Mouse (Mus musculus) macrophage (primary cell): Measurements from ENCODE around the gene Upf2. TPM values are rescaled to one million over a fixed set of nuclear protein-coding genes. Genes with fewer than 3 reads are reported as not detected.

Experiments used
- H3K27ac ChIP-seq: fragments of 350-480 bp; formaldehyde crosslinking; 2 replicates; pipeline ENCODE4 v1.9.0; 2021
- H3K36me3 ChIP-seq: fragments of 350-480 bp; formaldehyde crosslinking; 2 replicates; pipeline ENCODE4 v1.9.0; 2021; ENCODE audit errors: inconsistent target
- H3K4me3 ChIP-seq: fragments of 350-480 bp; formaldehyde crosslinking; 2 replicates; pipeline ENCODE4 v1.9.0; 2021; ENCODE audit errors: inconsistent target
- H3K79me2 ChIP-seq: fragments of 350-480 bp; formaldehyde crosslinking; 2 replicates; pipeline ENCODE4 v1.9.0; 2021; ENCODE audit errors: inconsistent target
- WGBS: methylation state at CpG from one replicate; pipeline ENCODE4 v1.1.7; 2026; ENCODE audit warnings: inconsistent platforms; ENCODE audit not compliant: missing documents; 5-methylcytosine and 5-hydroxymethylcytosine counted together
- polyA plus RNA-seq: library from polyadenylated mRNA; stranded (reverse); fragments of 250-400 nt; gene quantifications from 3 replicates; pipeline ENCODE4 v1.2.4, GENCODE M21; 2018; ENCODE audit warnings: inconsistent platforms

Gene Upf2
- polyA plus RNA-seq, 1 experiment from 2014 or later = 30.9 TPM

GRCm38 (mm10) chr2:6099443-6099842 is 148.2 kb downstream of the Upf2 start:
- no peak overlapping the region for H3K4me3 ChIP-seq
- no peak overlapping the region for H3K27ac ChIP-seq
- no peaks in the 10 kb centered on the region for H3K36me3 ChIP-seq
- no peaks in the 10 kb centered on the region for H3K79me2 ChIP-seq
- 74% methylated on average over 9 of the region's 9 CpGs for WGBS

GRCm38 (mm10) chr2:6100027-6100749 is 148.9 kb downstream of the Upf2 start:
- WGBS = 2% methylated on average over 46 of the region's 51 CpGs
- no peak overlapping the region for H3K4me3 ChIP-seq

GRCm38 (mm10) chr2:6100755-6101154 is 149.5 kb downstream of the Upf2 start:
- Histone ChIP-seq H3K4me3 (no peak overlapping the region), H3K27ac (no peak overlapping the region), H3K36me3 (no peaks in the 10 kb centered on the region), H3K79me2 (no peaks in the 10 kb centered on the region)
- WGBS = 35% methylated on average over 20 of the region's 20 CpGs

More at GRCm38 (mm10) chr2:6100027-6100749, 148.9 kb downstream of the Upf2 start:
- Histone ChIP-seq H3K79me2 (no peaks in the 10 kb centered on the region), H3K27ac (no peak overlapping the region), H3K36me3 (no peaks in the 10 kb centered on the region)

GRCm38 (mm10) chr2:6105437-6105836 is 154.2 kb downstream of the Upf2 start:
- no peaks in the 10 kb centered on the region for H3K79me2 ChIP-seq
- H3K36me3 ChIP-seq = no peaks in the 10 kb centered on the region
- WGBS = 100% methylated on average over 2 of the region's 2 CpGs
- no peak overlapping the region for H3K4me3 ChIP-seq
- no peak overlapping the region for H3K27ac ChIP-seq

Other genes starting within 250 kb of the Upf2 start
- gene Camk1d, start 237.0 kb upstream of the Upf2 start, polyA plus RNA-seq = 8.8 to 14.3 TPM (median 11.1 TPM) in 3 replicates
- gene Nudt5, start 106.5 kb upstream of the Upf2 start, polyA plus RNA-seq = 10.6 to 29.8 TPM (median 12.1 TPM) in 3 replicates
- 56.0 to 70.6 TPM (median 63.8 TPM) in 3 replicates for gene Cdc123, start 106.3 kb upstream of the Upf2 start, polyA plus RNA-seq
- 0.38 to 0.52 TPM in 2 of 3 replicates, not detected in the other for gene Gm13199, start 88.5 kb upstream of the Upf2 start, polyA plus RNA-seq
- 9.4 to 13.9 TPM (median 11.3 TPM) in 3 replicates for gene Sec61a2, start 56.0 kb upstream of the Upf2 start, polyA plus RNA-seq
- 0.28 to 1.1 TPM (median 0.29 TPM) in 3 replicates for gene Dhtkd1, start 8.7 kb upstream of the Upf2 start, polyA plus RNA-seq
- gene Proser2, start 178.7 kb downstream of the Upf2 start, polyA plus RNA-seq = 0.11 TPM in 1 of 3 replicates, not detected in the others